Mouse (Mus musculus) forebrain, embryonic 15.5 days (tissue): Measurements from ENCODE around the gene Amhr2. TPM values are rescaled to one million over a fixed set of nuclear protein-coding genes. Genes with fewer than 3 reads are reported as not detected.

ENCODE experiments used
- ATAC-seq: fragments of 200-750 bp; cut with Nextera tagmentation; replicated peaks from 2 replicates; pipeline ENCODE4 v1.8.0; 2017; ENCODE audit warnings: mild to moderate bottlenecking, moderate TSS enrichment, moderate library complexity
- H3K27ac ChIP-seq: fragments of 300-500 bp; sonication (generic); replicated peaks from 2 replicates; pipeline ENCODE4 v1.5.1; 2015; ENCODE audit warnings: mild to moderate bottlenecking, inconsistent platforms
- H3K27me3 ChIP-seq: fragments of 300-500 bp; sonication (generic); 2 replicates; pipeline ENCODE4 v1.6.1; 2015; ENCODE audit warnings: inconsistent platforms
- H3K36me3 ChIP-seq: fragments of 300-500 bp; sonication (generic); 2 replicates; pipeline ENCODE4 v1.6.1; 2015; ENCODE audit warnings: mild to moderate bottlenecking, inconsistent platforms
- H3K4me1 ChIP-seq: fragments of 300-500 bp; sonication (generic); 2 replicates; pipeline ENCODE4 v1.6.1; 2015; ENCODE audit warnings: inconsistent platforms
- H3K4me2 ChIP-seq: fragments of 300-500 bp; sonication (generic); replicated peaks from 2 replicates; pipeline ENCODE4 v1.6.1; 2015; ENCODE audit warnings: mild to moderate bottlenecking, inconsistent platforms
- H3K4me3 ChIP-seq: fragments of 300-500 bp; sonication (generic); 2 replicates; pipeline ENCODE4 v1.5.1; 2015; ENCODE audit warnings: mild to moderate bottlenecking, inconsistent platforms
- H3K9ac ChIP-seq: fragments of 300-500 bp; sonication (generic); replicated peaks from 2 replicates; pipeline ENCODE4 v1.6.1; 2015; ENCODE audit warnings: mild to moderate bottlenecking, inconsistent platforms
- H3K9me3 ChIP-seq: fragments of 300-500 bp; sonication (generic); 2 replicates; pipeline ENCODE4 v1.6.1; 2016; ENCODE audit warnings: inconsistent platforms
- WGBS: fragments of 180-500 bp; shearing (Covaris S2); methylation state at CpG from one replicate; pipeline ENCODE4 v1.1.7; 2015; ENCODE audit warnings: mixed read lengths; 5-methylcytosine and 5-hydroxymethylcytosine counted together
- polyA plus RNA-seq: library from polyadenylated mRNA; unstranded; fragments of >200 nt; fragmentation: Nextera tagmentation; extraction: Ambion mirVana; gene quantifications from 2 replicates; pipeline ENCODE4 v1.2.1, GENCODE M21; 2015

Amhr2 gene
- polyA plus RNA-seq, 1 experiment from 2014 or later: 0.83 TPM

DNA sequence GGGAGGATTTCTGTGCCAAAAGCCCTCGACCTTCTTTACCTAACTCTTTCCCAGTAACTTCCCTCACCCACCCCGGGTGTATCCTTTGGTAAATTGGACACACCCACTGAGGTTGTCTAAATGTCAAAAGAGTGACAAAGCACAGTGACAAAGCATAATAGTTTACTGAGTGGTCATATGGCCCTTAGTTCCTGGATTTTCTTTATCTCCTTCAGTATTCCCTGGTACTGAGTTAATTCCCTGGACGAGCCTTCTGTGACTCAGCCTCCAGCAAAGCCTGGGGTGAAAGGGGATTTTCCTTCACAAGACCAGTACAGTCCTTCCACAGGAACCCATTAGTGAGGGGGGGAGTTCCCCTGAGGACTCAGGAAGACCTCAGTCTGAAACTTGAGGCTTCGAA, 15.8 kb downstream of the Amhr2 start:
- Histone ChIP-seq H3K4me2 (no peak overlapping the region), H3K36me3 (peaks cover 9% of the 10 kb centered on the region; the same call in 1 of the 2 replicates), H3K4me1 (peaks cover 15% of the 10 kb centered on the region), H3K9me3 (no peaks in the 10 kb centered on the region), H3K4me3 (no peak overlapping the region), H3K9ac (no peak overlapping the region), H3K27ac (no peak overlapping the region), H3K27me3 (no peaks in the 10 kb centered on the region)
- no peak for ATAC-seq
- 73% methylated on average over 4 of the region's 4 CpGs for WGBS

DNA sequence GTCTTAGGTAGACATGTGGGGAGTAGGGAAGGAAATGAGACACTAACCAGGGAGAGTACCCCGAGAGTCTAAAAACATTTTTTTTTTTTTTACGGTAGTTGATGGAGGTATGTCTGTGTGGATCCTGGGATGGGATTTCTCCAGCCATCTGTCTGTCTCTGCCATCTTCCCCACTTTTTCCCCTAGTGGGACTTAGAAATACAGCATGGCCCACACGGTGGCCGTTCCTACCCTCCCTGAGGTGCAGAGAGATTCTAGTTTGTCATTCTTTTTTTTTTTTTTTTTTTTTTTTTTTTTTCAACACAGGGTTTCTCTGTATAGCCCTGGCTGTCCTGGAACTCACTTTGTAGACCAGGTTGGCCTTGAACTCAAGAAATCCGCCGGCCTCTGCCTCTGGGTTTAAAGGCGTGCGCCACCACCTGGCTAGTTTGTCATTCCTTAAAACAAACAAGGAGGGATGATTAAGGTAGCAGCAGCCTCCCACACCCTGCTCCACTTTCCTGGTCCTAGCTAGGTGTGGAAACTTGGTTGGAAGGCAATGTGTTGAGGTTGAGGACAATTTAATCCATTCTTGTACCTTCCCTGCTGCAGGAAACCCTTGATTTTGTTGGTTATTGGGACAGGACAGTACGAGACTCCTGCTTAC, 16.4 kb downstream of the Amhr2 start:
- Histone ChIP-seq H3K4me1 (peaks cover 15% of the 10 kb centered on the region), H3K36me3 (peaks cover 9% of the 10 kb centered on the region; the same call in 1 of the 2 replicates), H3K27ac (no peak overlapping the region), H3K27me3 (no peaks in the 10 kb centered on the region), H3K9ac (no peak overlapping the region), H3K4me2 (no peak overlapping the region), H3K4me3 (no peak overlapping the region), H3K9me3 (no peaks in the 10 kb centered on the region)
- WGBS: 84% methylated on average over 9 of the region's 9 CpGs
- no peak for ATAC-seq

- Histone ChIP-seq H3K4me3 (no peak overlapping the region), H3K9me3 (no peaks in the 10 kb centered on the region), H3K27me3 (no peaks in the 10 kb centered on the region), H3K4me1 (peaks cover 15% of the 10 kb centered on the region), H3K9ac (no peak overlapping the region), H3K27ac (no peak overlapping the region), H3K4me2 (no peak overlapping the region), H3K36me3 (peaks cover 9% of the 10 kb centered on the region; the same call in 1 of the 2 replicates)
- ATAC-seq: no peak
Measured at GRCm38 (mm10) chr15:102463666-102464065, 18.5 kb downstream of the Amhr2 start.

DNA sequence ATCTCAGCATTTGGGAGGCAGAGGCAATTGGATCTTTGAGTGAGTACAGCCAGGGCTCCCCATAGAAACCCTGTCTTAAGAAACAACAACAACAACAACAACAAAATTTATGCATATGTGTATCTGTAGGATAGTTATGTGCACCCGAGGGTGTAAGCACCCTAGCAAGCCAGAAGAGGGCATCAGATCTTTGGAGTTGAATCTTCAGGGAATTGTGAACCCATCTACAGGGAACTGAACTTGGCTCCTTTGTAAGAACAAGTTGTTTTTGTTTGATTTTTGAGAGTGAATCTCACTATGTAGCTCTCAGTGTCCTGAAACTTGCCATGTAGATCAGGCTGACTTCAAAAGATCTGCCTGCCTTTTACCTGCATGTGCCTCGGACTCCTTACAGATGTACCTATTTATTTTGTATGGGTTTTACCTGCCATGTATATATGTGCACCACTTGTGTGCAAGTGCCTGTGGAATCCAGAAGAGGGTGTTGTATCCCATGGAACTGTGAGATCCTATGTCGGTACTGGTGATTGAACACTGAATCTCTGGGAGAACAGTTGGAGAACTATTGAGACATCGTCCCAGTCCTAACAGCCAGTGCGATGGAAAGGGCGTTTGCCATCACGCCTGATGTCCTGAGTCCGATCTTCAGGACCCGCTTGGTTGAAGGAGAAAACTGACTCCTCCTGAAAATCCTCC, 23.7 kb downstream of the Amhr2 start:
- no peak for ATAC-seq
- H3K27ac ChIP-seq: no peak overlapping the region
- 97% methylated on average over 9 of the region's 9 CpGs for WGBS

GRCm38 (mm10) chr15:102470183-102470604, 25.0 kb downstream of the Amhr2 start, which contains the start of gene Pcbp2:
TSS of gene Pcbp2 (plus strand) at chr15:102470539.
- no peaks in the 10 kb centered on the region for H3K9me3 ChIP-seq
- ATAC-seq: peak; percentile 99
- WGBS: under 1% methylated on average over 35 of the region's 40 CpGs
- H3K27ac ChIP-seq: peak within 1 kb of the TSS; percentile 95
- peak within 1 kb of the TSS; percentile 71 for H3K9ac ChIP-seq
- H3K4me2 ChIP-seq: peak within 1 kb of the TSS; percentile 68
- H3K36me3 ChIP-seq: peaks cover 16% of the 10 kb centered on the region
- peaks cover 22% of the 10 kb centered on the region for H3K4me1 ChIP-seq
- H3K4me3 ChIP-seq: peak within 1 kb of the TSS; percentile 75
- no peaks in the 10 kb centered on the region for H3K27me3 ChIP-seq

More for the DNA sequence above, 23.7 kb downstream of the Amhr2 start:
- Histone ChIP-seq H3K4me3 (no peak overlapping the region), H3K27me3 (no peaks in the 10 kb centered on the region), H3K4me2 (no peak overlapping the region), H3K36me3 (peaks cover 4% of the 10 kb centered on the region; the same call in 1 of the 2 replicates), H3K9me3 (no peaks in the 10 kb centered on the region), H3K4me1 (peaks cover 22% of the 10 kb centered on the region), H3K9ac (no peak overlapping the region)

- H3K27ac ChIP-seq: peak overlapping the region; percentile 95
- peak overlapping the region; percentile 75 for H3K4me3 ChIP-seq
- WGBS: 0% methylated on average over 40 of the region's 67 CpGs
- H3K4me2 ChIP-seq: peak overlapping the region; percentile 68
- ATAC-seq: peak; percentile 76
- H3K9me3 ChIP-seq: no peaks in the 10 kb centered on the region
- H3K4me1 ChIP-seq: peaks cover 22% of the 10 kb centered on the region
- H3K27me3 ChIP-seq: no peaks in the 10 kb centered on the region
- peak overlapping the region; percentile 71 for H3K9ac ChIP-seq
- peaks cover 21% of the 10 kb centered on the region for H3K36me3 ChIP-seq
Measured at GRCm38 (mm10) chr15:102470605-102471294, 25.6 kb downstream of the Amhr2 start.

GRCm38 (mm10) chr15:102471295-102471645, 26.1 kb downstream of the Amhr2 start:
- no peak for ATAC-seq
- H3K4me1 ChIP-seq: peaks cover 22% of the 10 kb centered on the region
- H3K9me3 ChIP-seq: no peaks in the 10 kb centered on the region
- peak overlapping the region; percentile 68 for H3K4me2 ChIP-seq
- peaks cover 27% of the 10 kb centered on the region for H3K36me3 ChIP-seq
- H3K27me3 ChIP-seq: no peaks in the 10 kb centered on the region
- H3K27ac ChIP-seq: peak overlapping the region; percentile 95
- peak overlapping the region; percentile 71 for H3K9ac ChIP-seq
- H3K4me3 ChIP-seq: peak overlapping the region; percentile 75
- 2% methylated on average over 10 of the region's 10 CpGs for WGBS

DNA sequence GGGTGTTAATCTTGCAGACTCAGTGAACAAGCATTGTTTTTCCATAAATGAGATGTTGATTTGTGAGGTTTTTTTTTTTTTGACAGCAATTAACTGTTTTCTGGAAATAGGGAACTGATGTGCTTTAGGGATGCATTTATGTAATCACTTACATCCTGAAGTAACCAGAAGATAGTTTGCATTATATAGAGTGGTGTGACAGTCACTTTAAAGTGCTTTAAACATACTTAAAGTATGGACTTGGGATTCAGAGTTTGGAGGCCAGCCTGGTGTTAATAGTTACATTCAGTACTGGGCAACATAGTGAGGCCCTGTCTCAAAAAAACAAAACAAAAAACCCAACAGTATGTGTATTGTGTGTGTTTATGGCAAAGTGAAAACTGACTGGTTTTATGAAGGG, 26.6 kb downstream of the Amhr2 start:
- no peaks in the 10 kb centered on the region for H3K9me3 ChIP-seq
- no peak overlapping the region for H3K27ac ChIP-seq
- H3K9ac ChIP-seq: peak overlapping the region; percentile 71; the same call in 1 of the 2 replicates
- peaks cover 22% of the 10 kb centered on the region for H3K4me1 ChIP-seq
- peaks cover 31% of the 10 kb centered on the region for H3K36me3 ChIP-seq
- H3K4me3 ChIP-seq: peak overlapping the region; percentile 75
- ATAC-seq: no peak
- peak overlapping the region; percentile 68 for H3K4me2 ChIP-seq
- no peaks in the 10 kb centered on the region for H3K27me3 ChIP-seq

DNA sequence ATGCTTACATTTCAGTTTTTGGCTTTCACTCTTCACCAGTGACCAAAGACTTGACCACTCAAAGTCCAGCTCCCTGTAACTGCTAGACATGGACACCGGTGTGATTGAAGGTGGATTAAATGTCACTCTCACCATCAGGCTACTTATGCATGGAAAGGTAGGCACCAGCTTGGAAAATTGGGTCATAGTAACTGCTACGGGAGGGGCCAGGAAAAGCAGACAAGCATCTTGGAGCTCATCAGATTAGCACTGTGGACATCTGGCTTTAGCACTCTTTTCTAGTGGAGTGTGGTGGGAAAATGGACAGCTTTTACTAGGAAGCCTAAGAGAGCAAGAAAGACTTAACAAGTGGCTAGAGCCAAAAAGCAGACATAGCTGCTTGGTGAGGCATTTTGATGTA, 28.1 kb downstream of the Amhr2 start:
- no peak for ATAC-seq
- Histone ChIP-seq H3K36me3 (peaks cover 45% of the 10 kb centered on the region), H3K27me3 (no peaks in the 10 kb centered on the region), H3K9me3 (no peaks in the 10 kb centered on the region), H3K9ac (no peak overlapping the region), H3K4me1 (peaks cover 22% of the 10 kb centered on the region), H3K4me2 (no peak overlapping the region), H3K27ac (no peak overlapping the region), H3K4me3 (no peak overlapping the region)
- 66% methylated on average over 2 of the region's 2 CpGs for WGBS

- no peak overlapping the region for H3K4me2 ChIP-seq
Measured at GRCm38 (mm10) chr15:102474520-102474919, 29.4 kb downstream of the Amhr2 start.

GRCm38 (mm10) chr15:102483136-102483535, 38.0 kb downstream of the Amhr2 start:
- no peak overlapping the region for H3K4me2 ChIP-seq
- no peaks in the 10 kb centered on the region for H3K4me1 ChIP-seq
- peaks cover 87% of the 10 kb centered on the region for H3K36me3 ChIP-seq
- WGBS: 94% methylated on average over 3 of the region's 3 CpGs
- no peak overlapping the region for H3K4me3 ChIP-seq
- no peaks in the 10 kb centered on the region for H3K9me3 ChIP-seq
- H3K9ac ChIP-seq: no peak overlapping the region
- no peak for ATAC-seq
- H3K27me3 ChIP-seq: no peaks in the 10 kb centered on the region
- H3K27ac ChIP-seq: no peak overlapping the region

More at GRCm38 (mm10) chr15:102474520-102474919, 29.4 kb downstream of the Amhr2 start:
- H3K9me3 ChIP-seq: no peaks in the 10 kb centered on the region
- H3K9ac ChIP-seq: no peak overlapping the region
- peaks cover 22% of the 10 kb centered on the region for H3K4me1 ChIP-seq
- H3K27ac ChIP-seq: no peak overlapping the region
- peaks cover 56% of the 10 kb centered on the region for H3K36me3 ChIP-seq
- 91% methylated on average over 2 of the region's 2 CpGs for WGBS
- no peak overlapping the region for H3K4me3 ChIP-seq
- ATAC-seq: no peak
- H3K27me3 ChIP-seq: no peaks in the 10 kb centered on the region

DNA sequence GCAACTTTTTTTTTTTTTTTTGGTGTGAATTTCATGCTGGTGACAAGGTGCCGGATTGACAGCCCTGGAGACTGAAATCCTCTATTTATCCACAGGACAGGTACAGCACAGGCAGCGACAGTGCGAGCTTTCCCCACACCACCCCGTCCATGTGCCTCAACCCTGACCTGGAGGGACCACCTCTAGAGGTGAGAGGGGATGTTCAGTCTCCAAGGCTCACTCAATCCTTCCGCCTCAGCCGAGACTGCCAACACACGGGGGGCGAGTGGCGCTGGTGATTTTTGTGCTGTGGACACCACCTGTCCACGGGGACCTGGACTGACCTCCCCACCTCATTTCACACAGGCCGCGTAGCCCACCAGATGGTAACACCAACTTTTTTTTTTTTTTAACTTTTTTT, 40.7 kb downstream of the Amhr2 start:
- no peaks in the 10 kb centered on the region for H3K4me1 ChIP-seq
- H3K9me3 ChIP-seq: no peaks in the 10 kb centered on the region
- no peak for ATAC-seq
- H3K27ac ChIP-seq: no peak overlapping the region
- H3K27me3 ChIP-seq: no peaks in the 10 kb centered on the region
- no peak overlapping the region for H3K9ac ChIP-seq
- peaks cover 90% of the 10 kb centered on the region for H3K36me3 ChIP-seq
- 89% methylated on average over 12 of the region's 12 CpGs for WGBS
- H3K4me3 ChIP-seq: no peak overlapping the region
- no peak overlapping the region for H3K4me2 ChIP-seq
